Mouse (Mus musculus) mesoderm, embryonic 11.5 days (tissue): ENCODE data around the gene Chchd10.

ENCODE experiments used
- DNase-seq: peaks from one replicate; pipeline ENCODE4 v3.0.0-alpha.2; 2012; ENCODE audit warnings: low read depth, low spot score

Gene Chchd10

DNA sequence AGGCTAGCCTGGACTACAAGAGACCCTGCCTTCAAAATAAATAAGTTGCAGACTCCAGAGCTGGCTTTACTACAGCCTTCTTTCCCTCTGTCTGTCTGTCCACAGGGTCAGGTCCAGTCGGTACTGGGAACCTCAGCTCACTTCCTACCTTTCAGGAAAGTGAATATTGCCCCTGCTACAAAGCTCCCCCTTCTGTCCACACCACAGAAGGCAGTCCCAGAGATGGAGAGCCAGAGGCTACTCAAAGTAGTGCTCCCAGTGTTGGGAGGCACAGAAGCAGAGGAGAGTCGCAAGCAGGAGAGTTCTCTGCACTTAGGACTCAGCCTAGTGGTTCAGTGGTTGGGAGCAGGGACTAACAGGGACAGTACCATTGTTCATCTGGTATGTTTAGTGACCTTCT lies 8.6 kb upstream of the Chchd10 start:
- DNase-seq = no peak

DNA sequence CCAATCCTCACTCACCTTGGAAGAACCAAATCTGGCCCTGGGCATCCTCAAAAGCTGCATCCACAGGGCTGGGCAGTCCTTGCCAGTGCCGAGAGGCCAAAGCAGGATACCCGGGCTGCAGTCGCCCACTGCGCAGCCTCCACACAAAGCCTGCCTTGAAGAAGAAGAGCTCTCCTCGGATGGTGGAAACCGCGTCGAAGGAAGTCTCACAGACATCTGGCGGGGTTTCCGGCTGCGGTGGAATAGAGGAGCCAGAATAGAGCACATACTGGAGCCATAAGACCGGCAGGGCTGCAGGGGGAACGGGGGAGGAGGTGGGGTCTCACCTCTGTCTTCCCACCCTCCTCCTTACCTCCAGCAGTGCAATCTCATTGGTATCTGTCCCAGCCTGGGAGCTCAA lies 6.5 kb upstream of the Chchd10 start:
- no peak for DNase-seq

DNA sequence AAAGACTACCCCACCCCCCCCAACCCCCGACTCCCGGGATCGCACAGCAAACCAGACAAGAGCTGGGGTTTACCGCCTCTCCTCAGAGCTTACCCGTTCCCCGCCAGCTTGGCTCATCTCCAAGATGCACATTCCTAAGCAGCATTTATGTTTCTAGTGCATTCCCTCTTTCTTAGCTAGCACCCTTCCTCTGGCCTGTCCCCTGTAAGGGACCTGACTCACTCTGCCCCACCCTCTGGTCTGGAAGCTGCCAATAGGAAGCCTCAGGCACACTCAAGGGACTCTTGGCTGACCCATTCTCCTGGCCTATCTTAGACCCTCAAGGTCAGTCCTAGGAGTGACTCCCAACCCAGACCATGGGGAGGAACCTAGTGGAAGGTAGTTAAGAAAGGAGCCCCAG lies 2.6 kb upstream of the Chchd10 start:
- DNase-seq = no peak

DNA sequence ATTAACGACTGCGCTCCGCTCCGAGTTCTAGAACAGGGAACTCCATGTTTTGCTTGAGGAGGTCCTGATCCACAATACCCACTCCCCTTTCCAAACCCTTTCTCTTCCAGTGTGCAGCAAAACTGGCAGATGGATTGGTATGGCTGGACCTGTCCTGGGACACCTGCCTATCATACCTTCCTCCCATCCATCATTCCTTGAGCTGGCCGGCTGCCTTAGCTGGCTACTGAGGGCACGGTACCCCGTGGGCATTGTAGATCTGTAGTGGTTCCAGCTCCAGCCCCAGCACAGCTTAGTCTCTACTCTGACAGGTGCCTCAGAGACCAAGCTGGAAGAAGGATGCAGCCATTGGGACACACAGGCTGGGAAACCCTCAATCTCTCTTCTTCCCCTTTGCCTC lies 1.6 kb upstream of the Chchd10 start:
- no peak for DNase-seq

DNA sequence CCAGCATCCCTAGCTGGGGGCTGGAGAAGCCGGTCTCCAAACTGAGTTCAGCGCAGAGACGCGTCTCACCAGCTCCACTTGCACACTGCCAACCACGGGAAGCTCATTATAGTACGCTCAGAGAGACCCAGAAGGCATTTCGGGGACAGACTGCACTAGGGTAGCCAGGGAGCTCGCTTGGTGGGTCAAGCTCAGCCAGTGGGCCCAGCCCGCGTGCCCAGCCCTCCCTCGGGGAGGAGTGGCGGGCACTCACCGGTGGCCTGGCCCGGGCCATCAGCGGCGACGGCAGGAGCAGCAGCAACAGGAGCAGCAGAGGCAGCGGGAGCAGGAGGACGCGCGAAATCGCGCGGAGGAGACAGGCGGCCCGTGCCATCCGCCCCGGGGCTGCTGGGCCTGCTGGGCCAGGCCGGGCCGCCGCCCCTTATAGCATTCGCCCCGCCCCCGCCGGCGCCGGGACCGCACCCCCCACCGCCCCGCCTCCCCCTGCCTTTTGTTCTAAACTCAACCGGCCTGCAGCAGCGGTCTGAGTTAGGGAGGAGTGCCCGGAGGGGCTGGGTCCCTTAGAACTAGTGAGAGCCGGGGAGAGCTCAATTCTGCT lies 750 bp upstream of the Chchd10 start:
- peak; percentile 63 for DNase-seq

DNA sequence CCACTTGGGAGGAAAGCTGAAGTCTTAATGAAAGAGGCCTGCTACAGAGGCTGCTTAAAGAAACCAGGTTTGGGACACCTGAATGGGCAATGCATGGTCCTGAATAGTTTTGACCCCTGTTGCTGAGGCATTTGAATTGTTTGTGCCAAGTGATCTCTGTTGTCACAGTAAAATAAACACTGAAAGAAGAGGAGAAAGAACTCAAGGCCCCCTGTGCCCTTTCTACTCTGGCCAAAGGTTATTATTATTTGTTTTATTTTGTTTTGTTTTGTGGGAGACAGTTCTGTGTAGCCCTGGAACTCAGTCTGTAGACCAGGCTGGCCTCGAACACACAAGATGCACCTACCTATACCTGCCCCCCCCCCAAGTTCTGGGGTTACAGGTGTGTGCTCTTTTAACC lies 2.1 kb downstream of the Chchd10 start:
- DNase-seq = no peak

DNA sequence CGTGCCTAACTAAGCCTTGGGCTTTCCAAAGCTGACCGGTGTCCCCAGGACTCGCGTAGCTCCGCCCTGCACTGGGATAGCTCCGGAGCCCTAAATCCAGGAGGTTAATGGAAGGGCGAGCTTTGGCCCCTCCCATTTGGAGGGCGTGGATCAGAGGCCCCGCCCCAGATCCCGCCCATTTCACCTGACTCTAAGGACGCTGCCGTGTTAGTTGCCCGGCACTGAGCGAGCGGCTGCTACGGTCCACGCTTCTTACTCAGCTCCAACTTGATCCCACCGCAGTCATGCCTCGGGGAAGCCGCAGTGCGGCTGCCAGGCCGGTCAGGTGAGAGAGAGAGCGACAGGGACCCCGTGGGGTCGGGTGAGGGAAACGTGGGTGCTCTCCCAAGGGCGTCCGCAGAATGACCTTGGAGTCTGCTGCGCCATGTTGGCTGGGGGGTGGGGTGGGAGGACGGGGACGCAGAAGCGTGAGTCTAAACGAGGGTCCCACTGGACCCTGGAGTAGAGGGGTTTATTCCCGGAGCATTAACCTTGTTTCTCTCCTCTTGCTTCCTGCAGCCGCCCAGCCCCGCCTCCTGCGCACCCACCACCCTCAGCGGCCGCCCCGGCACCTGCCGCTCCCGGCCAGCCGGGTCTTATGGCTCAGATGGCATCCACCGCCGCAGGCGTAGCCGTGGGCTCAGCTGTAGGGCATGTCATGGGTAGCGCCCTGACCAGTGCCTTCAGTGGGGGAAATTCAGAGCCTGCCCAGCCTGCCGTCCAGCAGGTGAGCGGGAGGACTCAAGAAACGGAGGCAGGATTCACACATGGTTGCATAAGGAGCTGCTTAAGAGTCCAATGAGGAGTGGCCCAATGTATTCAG lies 3.0 kb downstream of the Chchd10 start, which contains the start of gene Mmp11:
TSS of gene Mmp11 (minus strand) at position 817 of the 862 bp plus-strand sequence.
- DNase-seq = peak; percentile 84

DNA sequence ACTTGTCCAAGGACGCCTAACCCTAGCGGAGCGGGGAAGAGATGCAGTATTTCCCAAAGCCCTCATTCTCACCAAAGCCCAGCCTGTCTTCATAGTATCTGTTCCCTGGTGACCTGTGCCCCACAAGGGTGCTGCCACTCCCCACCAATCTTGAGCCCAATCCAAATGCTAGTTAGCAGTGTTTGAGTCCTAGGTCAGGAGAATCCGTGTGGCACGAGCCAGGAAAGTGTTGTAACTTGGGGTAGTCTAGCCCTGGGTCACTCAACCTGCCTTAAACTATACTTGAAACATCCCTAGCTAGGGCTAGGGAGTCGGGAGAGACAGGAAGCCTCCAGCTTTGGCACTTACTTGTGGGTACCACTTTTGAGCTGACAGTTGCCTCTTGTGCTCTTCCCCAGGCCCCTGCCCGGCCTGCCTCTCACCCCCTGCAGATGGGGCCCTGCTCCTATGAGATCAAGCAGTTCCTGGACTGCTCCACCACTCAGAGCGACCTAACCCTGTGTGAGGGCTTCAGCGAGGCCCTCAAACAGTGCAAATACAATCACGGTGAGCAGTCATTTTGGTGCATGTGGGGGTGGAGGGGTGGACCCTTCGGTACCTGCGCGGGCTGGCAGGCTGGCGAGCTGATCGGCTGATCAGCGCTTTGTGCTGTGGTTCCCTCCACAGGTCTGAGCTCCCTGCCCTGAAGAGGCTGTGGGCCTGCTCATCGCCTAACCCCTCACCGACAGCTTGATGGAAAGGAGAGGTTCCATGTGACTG lies 4.2 kb downstream of the Chchd10 start:
- DNase-seq = no peak

DNA sequence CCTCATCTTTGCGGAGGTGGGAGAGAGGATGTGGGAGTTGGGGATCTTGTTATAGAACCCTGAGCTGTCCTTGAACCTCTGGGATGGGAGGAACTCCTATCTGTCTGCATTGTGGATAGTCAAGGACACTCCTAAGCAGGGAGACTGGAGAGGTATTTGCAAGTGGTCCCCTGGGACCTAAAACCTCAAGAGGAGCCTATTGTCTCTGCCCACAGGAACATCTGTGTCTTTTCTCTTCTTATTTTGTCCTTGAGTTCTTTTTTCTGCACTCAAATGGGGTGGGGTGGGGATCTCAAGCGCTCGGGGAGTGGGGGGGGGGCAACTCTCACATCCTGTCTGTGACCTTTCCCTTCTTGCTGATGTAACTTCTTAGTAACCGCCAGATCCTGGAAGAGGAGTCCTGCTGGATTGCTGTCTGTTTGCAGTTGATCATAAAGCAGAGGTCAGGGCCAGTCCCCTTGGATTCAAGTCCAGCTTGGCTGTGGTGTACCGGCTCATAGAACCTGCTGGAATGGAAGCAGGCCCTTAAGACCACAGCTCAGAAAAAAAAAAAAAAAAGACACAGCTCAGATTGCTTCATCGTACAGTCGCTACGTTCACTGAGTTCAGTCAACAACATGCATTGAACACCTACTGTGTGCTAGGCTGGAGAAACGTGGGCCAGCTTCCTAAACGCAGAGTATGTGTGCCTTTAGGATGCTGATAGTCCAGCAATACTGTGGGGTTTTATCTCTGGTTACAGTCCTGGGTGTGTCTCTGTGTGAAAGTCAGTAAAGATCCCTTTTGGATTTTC lies 5.1 kb downstream of the Chchd10 start:
- DNase-seq = no peak

DNA sequence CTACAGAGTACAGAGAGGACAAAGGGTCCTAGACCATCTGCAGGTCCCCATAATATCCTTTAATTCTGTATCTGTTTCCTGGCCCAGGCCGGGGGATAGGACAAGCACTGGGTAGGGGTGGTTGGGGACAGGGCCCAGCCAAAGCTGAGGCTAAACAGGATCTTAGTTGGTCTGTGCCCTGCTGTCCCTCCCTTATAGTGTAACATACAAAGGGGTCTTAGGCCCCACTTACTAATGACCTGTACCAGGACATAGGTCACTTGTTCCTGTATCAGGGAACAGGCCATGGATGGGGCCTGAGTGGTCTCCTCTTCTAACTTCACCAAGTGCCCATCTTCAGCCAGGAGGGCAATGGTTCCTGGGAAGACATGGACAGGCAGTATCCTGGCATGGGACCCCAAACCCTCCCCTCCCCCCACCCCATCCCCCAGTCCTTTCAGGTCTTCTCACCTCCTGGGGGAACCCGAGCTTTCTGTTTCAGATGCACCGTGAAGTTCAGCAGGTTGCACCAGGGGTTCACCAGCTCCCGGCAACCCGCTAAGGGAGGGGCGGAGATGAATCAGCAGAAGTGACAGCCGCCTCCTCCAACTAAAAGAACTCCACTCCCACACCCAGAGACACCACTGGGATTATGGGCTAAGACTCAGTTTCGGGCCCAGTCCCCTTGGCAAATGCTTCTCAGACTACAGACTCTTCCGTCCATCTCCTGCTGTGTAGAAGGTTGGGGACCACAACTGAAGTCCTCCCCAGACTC lies 6.7 kb downstream of the Chchd10 start:
- DNase-seq = no peak

DNA sequence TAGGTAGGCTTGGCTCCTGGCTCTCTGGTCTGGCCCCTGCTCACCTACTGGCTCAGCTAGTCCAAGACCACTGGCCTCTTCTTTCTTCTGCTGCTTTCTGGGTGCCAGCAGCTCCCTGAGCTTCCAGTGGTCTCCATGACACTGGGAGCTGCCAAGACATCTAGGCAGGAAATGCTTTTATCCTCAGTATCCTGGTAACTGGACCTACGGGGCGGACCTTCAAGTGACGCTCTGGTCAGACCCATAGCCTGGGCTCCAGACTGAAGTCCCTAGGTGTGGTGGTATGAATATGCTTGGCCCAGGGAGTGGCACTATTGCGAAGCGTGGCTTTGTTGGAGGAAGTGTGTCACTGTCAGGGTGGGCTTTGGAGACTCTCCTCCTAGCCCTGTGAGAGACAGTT lies 7.6 kb downstream of the Chchd10 start, which contains the start of gene Gm867:
TSS of gene Gm867 (minus strand) at position 153 of the 400 bp plus-strand sequence.
- DNase-seq = no peak

DNA sequence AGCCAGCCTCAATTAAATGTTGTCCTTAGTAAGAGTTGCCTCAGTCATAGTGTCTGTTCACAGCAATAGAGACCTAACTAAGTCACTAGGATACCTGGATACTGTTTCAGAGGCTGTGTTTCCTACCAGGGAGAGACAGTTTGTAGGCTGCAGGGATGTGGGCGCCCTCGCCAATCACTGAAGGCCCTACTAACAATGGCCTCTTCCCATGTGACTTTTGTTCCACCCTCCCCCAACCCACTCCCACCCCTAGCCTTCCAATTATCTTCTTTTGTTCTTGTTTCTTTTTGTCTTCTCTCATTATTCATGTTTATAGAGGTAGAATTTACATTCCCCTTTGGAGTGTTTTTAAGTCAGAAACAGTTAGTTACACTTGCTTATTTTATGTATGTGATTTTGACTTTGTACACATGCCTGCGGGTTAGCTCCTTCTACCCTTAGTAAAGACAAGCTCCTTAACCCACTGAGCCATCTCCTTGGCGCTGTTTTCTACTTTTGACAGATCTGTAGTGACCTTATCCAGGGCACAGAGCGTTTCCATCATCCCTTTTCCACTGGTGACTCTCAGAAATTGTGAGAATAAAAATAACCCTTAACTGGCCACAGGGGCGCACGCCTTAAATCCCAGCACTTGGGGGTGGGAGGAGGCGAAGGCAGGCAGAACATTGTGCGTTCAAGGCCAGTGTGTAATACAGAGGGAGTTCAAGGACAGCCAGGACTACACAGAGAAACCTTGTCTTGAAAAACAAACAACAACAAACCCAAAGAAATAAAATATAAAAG lies 8.3 kb downstream of the Chchd10 start:
- DNase-seq = no peak

DNA sequence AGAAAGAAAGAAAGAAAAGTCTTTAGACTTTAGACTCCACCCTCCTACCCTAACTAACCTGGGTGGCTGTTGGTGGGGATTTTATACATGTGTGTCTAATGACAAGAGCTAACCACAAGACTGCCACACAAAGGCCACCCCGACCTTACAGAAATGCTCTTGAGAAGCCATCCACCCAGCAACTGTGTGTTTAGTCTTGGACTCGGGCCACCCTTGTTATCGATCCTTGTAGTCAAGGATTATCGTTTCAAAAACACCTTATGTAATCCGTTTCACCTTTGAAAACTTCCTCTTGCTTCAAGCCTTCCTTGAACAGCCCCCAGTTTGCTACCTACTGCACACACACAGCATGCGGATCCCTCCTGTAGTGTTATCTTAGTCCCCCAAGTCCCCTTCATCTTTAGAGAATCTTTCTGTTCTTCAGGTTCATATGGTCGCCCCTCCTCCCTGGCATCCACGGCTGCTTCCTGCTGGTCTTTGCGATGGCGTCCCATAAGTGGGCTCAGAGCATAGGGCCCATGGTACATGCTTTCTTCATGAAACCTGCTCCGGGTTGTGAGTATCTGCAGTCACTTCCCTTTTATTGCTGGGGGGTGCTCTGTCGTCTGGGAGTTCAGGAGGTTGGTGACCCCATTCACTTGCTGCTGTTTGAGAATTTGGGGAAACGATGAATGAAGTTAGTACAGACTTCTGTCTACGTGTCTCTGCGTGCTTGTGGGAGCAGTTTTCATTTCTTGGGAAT lies 10.0 kb downstream of the Chchd10 start, which contains the start of gene Vpreb3:
TSS of gene Vpreb3 (plus strand) at position 322 of the 742 bp plus-strand sequence.
- no peak for DNase-seq

DNA sequence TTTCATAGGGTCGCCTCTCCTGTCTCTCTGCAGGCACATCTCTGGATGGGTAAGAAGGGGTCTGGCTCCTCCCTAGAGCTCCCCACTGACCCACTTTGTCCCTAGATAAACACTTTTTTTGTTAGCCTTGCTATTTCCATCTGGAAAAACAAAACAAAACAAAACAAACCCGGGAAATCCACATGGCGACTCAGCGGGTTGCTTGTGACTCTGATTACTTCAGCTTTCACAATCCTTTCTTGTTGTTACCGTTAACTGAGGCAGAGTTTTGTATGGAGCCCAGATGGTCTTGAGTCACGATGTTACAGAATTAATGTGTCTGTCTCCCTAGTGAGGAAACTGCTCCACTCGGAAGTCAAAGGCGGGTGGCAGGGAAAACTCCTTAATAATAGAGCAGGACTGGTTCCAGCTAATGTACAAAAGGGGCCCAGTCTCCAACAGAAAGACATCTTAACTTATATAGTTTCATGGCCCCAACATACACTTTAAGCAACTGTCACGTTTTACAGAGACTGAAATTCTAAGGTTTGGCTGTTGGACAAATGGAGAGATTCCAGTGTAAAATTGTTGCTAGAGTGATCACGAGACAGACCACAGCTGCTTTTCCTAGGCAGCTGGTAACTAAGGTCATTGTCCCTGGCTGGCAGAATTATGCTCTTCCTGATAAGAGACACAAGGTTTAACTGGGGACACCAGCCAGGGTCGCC lies 11.3 kb downstream of the Chchd10 start:
- DNase-seq = peak; percentile 43

DNA sequence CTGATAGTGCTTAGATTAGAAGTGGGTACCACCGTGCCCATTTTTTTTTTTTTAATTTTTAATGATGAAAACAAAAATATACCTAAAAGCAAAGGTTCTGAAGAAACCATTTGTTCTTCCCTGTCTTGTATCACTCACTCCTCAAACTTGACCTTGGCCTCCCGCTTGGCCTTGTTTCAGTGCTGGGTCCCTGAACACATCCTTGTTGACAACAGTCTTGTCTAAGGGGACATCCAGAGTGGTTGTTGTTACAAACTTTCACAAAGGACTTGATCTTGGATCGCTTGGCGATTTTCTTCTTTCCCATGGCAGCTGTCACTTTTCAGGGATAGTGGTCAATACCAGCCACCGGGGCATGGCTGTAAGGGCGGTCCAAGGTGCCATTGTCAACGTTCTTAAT lies 12.3 kb downstream of the Chchd10 start:
- no peak for DNase-seq

DNA sequence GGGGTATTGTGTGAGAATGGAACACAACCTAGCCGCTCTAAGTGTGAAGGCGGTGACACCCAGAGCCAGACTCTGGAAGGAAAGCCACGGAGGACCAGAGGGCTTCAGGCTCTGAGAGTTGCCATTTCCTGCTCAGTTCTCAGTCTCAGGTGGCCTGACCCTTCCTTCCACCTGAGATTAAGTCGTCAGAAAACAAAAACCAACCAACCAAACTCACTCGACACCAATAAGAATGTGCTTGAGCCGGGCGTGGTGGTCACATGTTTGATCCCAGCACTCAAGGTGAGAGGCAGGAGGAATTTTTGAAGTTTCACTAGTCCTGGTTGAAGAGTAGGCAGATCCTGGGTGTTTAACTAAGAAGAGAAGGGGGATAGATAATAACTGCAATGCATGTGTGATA lies 13.0 kb downstream of the Chchd10 start:
- no peak for DNase-seq

DNA sequence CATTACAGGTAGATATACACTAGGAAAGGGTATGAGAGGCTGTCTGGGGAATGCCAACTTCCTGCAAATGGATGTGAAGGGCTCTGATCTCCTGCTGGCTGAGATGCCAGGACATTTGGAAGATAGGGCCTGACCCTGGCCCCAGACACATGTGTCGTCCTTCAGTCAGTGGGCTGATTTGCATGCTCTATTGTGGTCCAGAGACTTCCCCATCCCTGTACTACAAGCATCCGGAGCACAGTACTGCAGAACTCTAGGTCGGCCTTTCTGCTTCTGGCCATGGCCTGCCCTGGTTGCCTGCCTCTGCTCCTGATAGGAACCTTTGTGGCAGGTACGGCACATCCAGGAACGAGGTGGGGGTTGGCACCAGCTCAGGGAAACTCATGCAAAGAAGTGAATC lies 15.1 kb downstream of the Chchd10 start:
- DNase-seq = no peak
